Mouse (Mus musculus) forebrain, embryonic 13.5 days (tissue): ENCODE data around the gene Bcan. TPM values are rescaled to one million over a fixed set of nuclear protein-coding genes. Genes with fewer than 3 reads are reported as not detected.
A peak's percentile ranks its signal among the peaks of the same experiment; 100 is the strongest.

ENCODE experiments used
- ATAC-seq: fragments of 200-750 bp; cut with Nextera tagmentation; 2 replicates; pipeline ENCODE4 v1.8.0; 2017
- H3K27ac ChIP-seq: fragments of 300-500 bp; sonication (generic); 2 replicates; pipeline ENCODE4 v1.5.1; 2015; ENCODE audit warnings: inconsistent platforms, mild to moderate bottlenecking, moderate library complexity
- H3K27me3 ChIP-seq: fragments of 300-500 bp; sonication (generic); 2 replicates; pipeline ENCODE4 v1.6.1; 2015; ENCODE audit warnings: mild to moderate bottlenecking, inconsistent platforms
- H3K36me3 ChIP-seq: fragments of 300-500 bp; sonication (generic); 2 replicates; pipeline ENCODE4 v1.6.1; 2015; ENCODE audit warnings: mild to moderate bottlenecking, inconsistent platforms; ENCODE audit not compliant: poor library complexity, severe bottlenecking
- H3K4me1 ChIP-seq: fragments of 300-500 bp; sonication (generic); 2 replicates; pipeline ENCODE4 v1.6.1; 2015; ENCODE audit warnings: inconsistent platforms
- H3K4me2 ChIP-seq: fragments of 300-500 bp; sonication (generic); 2 replicates; pipeline ENCODE4 v1.6.1; 2015; ENCODE audit warnings: inconsistent platforms, mild to moderate bottlenecking, moderate library complexity
- H3K4me3 ChIP-seq: fragments of 300-500 bp; sonication (generic); 2 replicates; pipeline ENCODE4 v1.5.1; 2015; ENCODE audit warnings: mild to moderate bottlenecking, inconsistent platforms
- H3K9ac ChIP-seq: fragments of 300-500 bp; sonication (generic); 2 replicates; pipeline ENCODE4 v1.6.1; 2015; ENCODE audit warnings: mild to moderate bottlenecking, inconsistent platforms
- H3K9me3 ChIP-seq: fragments of 300-500 bp; sonication (generic); replicated peaks from 2 replicates; pipeline ENCODE4 v1.6.1; 2016; ENCODE audit warnings: inconsistent platforms
- WGBS: fragments of 180-500 bp; shearing (Covaris S2); methylation state at CpG from one replicate; pipeline ENCODE4 v1.1.7; 2015; 5-methylcytosine and 5-hydroxymethylcytosine counted together
- polyA plus RNA-seq: library from polyadenylated mRNA; unstranded; fragments of >200 nt; fragmentation: Nextera tagmentation; extraction: Ambion mirVana; gene quantifications from 2 replicates; pipeline ENCODE4 v1.2.1, GENCODE M21; 2015

Bcan gene
- polyA plus RNA-seq, 1 experiment from 2014 or later = 9.5 TPM

DNA sequence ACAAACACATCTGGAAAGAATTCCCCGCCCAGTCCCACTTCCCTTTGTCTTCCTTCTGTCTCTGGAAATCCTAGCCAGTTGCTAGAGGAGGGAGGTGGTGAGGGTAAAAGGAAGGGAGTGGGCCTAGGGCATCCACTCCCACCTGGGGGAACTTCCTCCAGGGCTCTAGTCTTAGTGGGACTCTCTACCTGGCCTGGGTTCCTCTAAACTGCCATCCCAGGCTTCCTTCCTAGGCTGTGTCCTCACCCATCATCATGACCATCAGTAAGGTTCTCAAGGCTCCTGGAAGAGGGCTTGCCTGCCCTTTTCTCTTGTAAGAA lies 53.5 kb downstream of the Bcan start:
- H3K4me2 ChIP-seq = 0 out of 2 replicates have a peak overlapping the region, but pooled peaks have one; percentile 69
- peak overlapping the region; percentile 48; the same call in 1 of the 2 replicates for H3K27ac ChIP-seq
- H3K27me3 ChIP-seq = 0 out of 2 replicates have a peak, but pooled peaks cover 4% of the 10 kb centered on the region
- WGBS = 44% methylated on average over 1 of the region's 1 CpGs
- peaks cover 61% of the 10 kb centered on the region for H3K4me1 ChIP-seq
- H3K9me3 ChIP-seq = no peaks in the 10 kb centered on the region
- H3K9ac ChIP-seq = 0 out of 2 replicates have a peak overlapping the region, but pooled peaks have one; percentile 18
- peaks cover 22% of the 10 kb centered on the region for H3K36me3 ChIP-seq
- ATAC-seq = no peak
- H3K4me3 ChIP-seq = no peak overlapping the region

DNA sequence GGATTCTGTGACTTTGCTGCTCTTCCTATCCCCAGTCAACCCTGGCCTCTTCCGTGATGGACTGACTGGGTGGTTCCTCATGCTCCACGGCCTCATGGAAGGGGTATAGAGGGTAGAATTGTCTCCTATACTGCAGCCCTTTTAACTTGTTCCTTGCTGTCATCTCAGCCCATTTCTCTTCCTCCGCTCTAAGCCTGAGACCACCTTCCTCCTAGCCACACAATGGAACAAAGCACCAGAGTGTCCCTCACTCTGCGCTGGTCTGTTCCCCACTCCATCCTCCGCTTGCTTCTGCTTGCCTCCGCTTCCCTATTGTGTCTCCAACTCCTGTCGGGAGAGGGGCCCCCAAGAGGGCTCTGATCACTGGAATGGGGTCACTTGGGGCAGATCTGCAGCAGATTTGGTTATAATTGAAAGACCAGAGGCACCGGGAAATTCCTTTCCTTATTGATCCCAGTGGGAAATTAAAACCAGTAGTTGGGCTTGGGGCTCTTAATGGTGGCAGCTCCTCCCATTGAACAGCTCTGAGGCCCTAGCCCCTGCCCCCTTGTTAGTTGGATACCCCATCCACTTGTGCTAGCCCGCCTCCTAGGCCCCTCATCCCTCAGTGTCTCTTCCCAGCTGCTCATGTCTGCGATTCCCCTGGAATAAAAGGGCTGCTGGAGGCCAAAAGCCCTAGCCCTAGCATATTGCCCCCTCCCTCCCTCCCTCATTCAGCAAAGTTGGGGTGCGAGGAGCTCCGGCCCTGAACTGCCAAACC lies 54.1 kb downstream of the Bcan start:
- H3K27me3 ChIP-seq = 0 out of 2 replicates have a peak, but pooled peaks cover 4% of the 10 kb centered on the region
- no peak overlapping the region for H3K4me3 ChIP-seq
- H3K4me1 ChIP-seq = peaks cover 61% of the 10 kb centered on the region
- H3K9ac ChIP-seq = 0 out of 2 replicates have a peak overlapping the region, but pooled peaks have one; percentile 21
- 14% methylated on average over 12 of the region's 12 CpGs for WGBS
- no peak overlapping the region for H3K4me2 ChIP-seq
- peak overlapping the region; percentile 48; the same call in 1 of the 2 replicates for H3K27ac ChIP-seq
- no peaks in the 10 kb centered on the region for H3K9me3 ChIP-seq
- peaks cover 28% of the 10 kb centered on the region for H3K36me3 ChIP-seq
- ATAC-seq = no peak; the same call in 1 of the 2 replicates

DNA sequence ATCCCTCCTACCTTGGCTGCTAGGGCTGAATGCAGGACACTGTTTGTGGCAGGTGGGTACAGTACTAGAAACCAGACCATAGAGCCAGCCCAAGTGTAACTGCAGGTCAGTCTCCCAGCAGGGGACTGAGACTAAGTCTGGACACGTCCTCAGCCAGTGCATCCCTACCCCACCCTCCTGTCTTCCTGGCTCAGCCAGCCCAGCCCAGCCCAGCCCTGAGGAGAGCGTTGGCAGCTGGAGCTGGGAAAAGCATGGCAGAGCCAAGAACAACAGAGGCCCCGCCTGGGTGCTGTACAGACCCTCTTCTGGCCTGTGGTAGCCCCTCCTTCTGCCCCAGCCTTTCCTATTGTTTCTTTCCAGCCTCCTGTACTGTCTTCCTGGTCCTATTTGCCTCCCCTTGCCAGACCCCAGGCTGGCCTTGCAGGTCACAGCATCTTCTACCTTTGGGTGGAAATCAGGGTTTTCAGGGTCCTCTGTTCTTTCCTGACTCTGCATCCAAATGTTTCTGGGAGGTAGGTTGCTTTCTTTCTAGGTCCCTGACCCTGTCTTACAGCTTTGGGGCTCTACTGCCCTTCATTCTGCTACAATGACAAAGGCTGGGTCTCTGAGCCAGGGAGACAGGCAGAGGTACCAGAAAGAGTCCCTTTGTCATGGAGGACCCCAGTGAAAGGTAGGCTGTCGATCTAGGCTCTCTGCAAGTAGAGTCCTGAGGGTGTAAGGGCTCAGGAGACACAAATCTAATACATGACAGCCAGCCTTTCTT lies 55.0 kb downstream of the Bcan start:
- Histone ChIP-seq H3K4me2 (no peak overlapping the region), H3K4me1 (peaks cover 55% of the 10 kb centered on the region), H3K9ac (peak overlapping the region; percentile 48), H3K4me3 (no peak overlapping the region), H3K27me3 (0 out of 2 replicates have a peak, but pooled peaks cover 4% of the 10 kb centered on the region), H3K9me3 (no peaks in the 10 kb centered on the region), H3K36me3 (peaks cover 36% of the 10 kb centered on the region), H3K27ac (peak overlapping the region; percentile 54)
- WGBS = 6% methylated on average over 4 of the region's 4 CpGs
- peak; percentile 64 for ATAC-seq

DNA sequence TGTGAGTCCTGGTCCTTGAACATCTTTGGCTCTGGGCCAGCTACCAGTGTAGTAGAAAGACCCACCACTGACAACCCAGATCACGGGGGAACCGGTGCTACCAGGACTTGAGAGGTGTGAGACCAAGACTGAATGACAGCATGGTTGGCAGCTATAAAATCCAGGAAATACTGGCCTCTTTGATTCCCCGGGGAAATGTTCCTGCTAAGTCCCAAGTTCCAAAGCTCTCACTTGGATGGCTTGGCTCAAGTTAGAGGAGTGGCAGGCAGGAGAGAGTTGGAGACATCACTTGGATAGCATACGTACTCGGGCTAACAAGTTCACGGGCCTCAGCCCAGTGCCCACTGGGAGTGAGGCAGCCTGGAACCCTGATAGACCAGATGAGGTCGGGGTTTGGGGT lies 56.4 kb downstream of the Bcan start:
- no peaks in the 10 kb centered on the region for H3K27me3 ChIP-seq
- H3K9ac ChIP-seq = no peak overlapping the region
- no peaks in the 10 kb centered on the region for H3K9me3 ChIP-seq
- H3K4me2 ChIP-seq = no peak overlapping the region
- no peak for ATAC-seq
- no peak overlapping the region for H3K27ac ChIP-seq
- H3K4me1 ChIP-seq = peaks cover 41% of the 10 kb centered on the region
- no peak overlapping the region for H3K4me3 ChIP-seq
- 80% methylated on average over 7 of the region's 7 CpGs for WGBS
- H3K36me3 ChIP-seq = peaks cover 50% of the 10 kb centered on the region

DNA sequence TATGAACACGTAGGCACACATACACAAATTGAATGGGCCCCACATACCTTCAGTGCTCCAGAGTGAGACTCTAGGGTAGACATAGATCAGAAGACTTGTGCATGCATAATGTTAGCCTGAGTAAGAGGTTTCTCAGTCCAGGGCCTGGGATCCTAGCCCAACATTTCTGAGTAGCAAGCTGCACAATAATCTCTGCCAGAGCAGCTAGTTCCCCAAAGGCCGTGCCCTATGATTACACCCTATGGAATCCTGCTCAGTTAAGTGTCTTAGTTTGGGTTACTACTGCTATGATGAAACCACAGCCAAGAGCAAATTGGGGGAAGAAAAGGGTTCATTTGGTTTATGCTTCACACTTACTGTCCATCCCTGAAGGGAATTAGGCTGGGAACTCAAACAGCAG lies 57.6 kb downstream of the Bcan start:
- Histone ChIP-seq H3K27ac (no peak overlapping the region), H3K27me3 (no peaks in the 10 kb centered on the region), H3K4me3 (no peak overlapping the region), H3K9me3 (no peaks in the 10 kb centered on the region), H3K4me2 (no peak overlapping the region), H3K9ac (no peak overlapping the region), H3K4me1 (peaks cover 30% of the 10 kb centered on the region), H3K36me3 (peaks cover 61% of the 10 kb centered on the region)
- ATAC-seq = no peak
- WGBS = 94% methylated on average over 2 of the region's 2 CpGs

DNA sequence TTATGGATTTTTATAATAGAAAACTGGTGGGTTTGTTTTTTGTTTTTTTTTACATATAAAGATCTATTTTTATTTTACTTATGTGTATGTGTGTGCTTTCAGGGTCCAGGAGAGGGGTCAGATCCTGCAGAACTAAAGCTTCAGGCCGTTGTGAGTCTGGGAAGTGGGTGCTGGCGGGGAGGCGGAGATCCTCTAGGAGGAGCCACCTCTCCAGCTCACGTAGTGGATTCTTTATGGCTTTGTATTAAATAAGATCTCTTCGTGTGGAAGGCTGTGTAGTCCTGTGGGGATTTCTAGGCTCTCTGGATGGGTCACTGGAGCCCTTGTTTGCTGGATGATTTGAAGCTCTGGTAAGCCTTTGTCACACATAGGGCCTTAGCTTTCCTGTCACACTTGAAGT lies 59.4 kb downstream of the Bcan start:
- Histone ChIP-seq H3K9me3 (no peaks in the 10 kb centered on the region), H3K4me1 (peaks cover 18% of the 10 kb centered on the region), H3K9ac (no peak overlapping the region), H3K36me3 (peaks cover 77% of the 10 kb centered on the region), H3K27ac (no peak overlapping the region), H3K4me2 (no peak overlapping the region), H3K4me3 (no peak overlapping the region), H3K27me3 (no peaks in the 10 kb centered on the region)
- 65% methylated on average over 5 of the region's 5 CpGs for WGBS
- ATAC-seq = no peak

Other genes with a start within 250 kb of the Bcan start
- gene Ntrk1, start 205.1 kb downstream of the Bcan start, polyA plus RNA-seq = 0.53 and 0.88 TPM in 2 replicates
- gene Insrr, start 203.3 kb downstream of the Bcan start, polyA plus RNA-seq = 0.33 and 0.43 TPM in 2 replicates
- gene Pear1, start 175.9 kb downstream of the Bcan start, polyA plus RNA-seq = 4.7 and 4.8 TPM in 2 replicates
- not detected in 2 replicates for gene Sh2d2a, start 153.5 kb downstream of the Bcan start, polyA plus RNA-seq
- gene Prcc, start 114.6 kb downstream of the Bcan start, polyA plus RNA-seq = 14.5 TPM in 2 replicates
- 106 and 147 TPM in 2 replicates for gene Hdgf, start 93.9 kb downstream of the Bcan start, polyA plus RNA-seq
- gene Mrpl24, start 80.7 kb downstream of the Bcan start, polyA plus RNA-seq = 70.2 and 77.2 TPM in 2 replicates
- gene Isg20l2, start 69.9 kb downstream of the Bcan start, polyA plus RNA-seq = 61.8 and 63.0 TPM in 2 replicates
- 20.7 and 22.7 TPM in 2 replicates for gene Rrnad1, start 69.5 kb downstream of the Bcan start, polyA plus RNA-seq
- 67.1 and 89.5 TPM in 2 replicates for gene Crabp2, start 51.6 kb downstream of the Bcan start, polyA plus RNA-seq
- 76.3 and 79.9 TPM in 2 replicates for gene Nes, start 29.2 kb downstream of the Bcan start, polyA plus RNA-seq
- gene Hapln2, start 27.4 kb upstream of the Bcan start, polyA plus RNA-seq = 0.11 and 0.36 TPM in 2 replicates
- gene Gpatch4, start 42.9 kb upstream of the Bcan start, polyA plus RNA-seq = 29.7 and 30.7 TPM in 2 replicates
- 154 and 157 TPM in 2 replicates for gene Naxe, start 58.3 kb upstream of the Bcan start, polyA plus RNA-seq
- gene Ttc24, start 78.1 kb upstream of the Bcan start, polyA plus RNA-seq = not detected in 2 replicates
- 13.8 and 15.3 TPM in 2 replicates for gene Iqgap3, start 81.7 kb upstream of the Bcan start, polyA plus RNA-seq
- gene Mef2d, start 142.1 kb upstream of the Bcan start, polyA plus RNA-seq = 15.0 and 16.5 TPM in 2 replicates